Mouse (Mus musculus) c-Kit-positive CD71-positive TER-119-negative erythroid progenitor cells, embryonic 14.5 days (primary cell): Measurements from ENCODE around the gene Gripap1.

ENCODE experiments used
- DNase-seq: peaks from one replicate; pipeline ENCODE4 v3.0.0-alpha.2; 2013; ENCODE audit warnings: low read depth

Gene Gripap1

DNA sequence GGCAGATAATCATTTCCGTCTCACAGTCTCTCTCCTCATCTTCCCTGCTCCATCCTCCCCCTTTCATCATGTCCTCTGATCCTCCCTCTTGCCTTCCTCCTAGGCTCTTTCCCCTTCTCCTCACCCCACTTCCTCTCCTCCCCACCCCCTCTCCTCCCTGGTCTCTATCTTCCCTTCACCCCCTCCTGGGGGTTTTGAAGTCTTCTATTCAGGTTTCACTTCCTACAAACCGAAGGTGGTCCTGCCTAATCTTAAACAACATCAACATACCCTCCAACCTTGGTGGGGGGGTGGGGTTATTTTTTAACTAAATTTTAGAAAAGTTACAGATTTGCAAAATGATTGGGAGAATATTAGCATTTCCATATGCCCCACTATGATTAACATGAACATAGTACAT, 78.9 kb downstream of the Gripap1 start:
- no peak for DNase-seq

DNA sequence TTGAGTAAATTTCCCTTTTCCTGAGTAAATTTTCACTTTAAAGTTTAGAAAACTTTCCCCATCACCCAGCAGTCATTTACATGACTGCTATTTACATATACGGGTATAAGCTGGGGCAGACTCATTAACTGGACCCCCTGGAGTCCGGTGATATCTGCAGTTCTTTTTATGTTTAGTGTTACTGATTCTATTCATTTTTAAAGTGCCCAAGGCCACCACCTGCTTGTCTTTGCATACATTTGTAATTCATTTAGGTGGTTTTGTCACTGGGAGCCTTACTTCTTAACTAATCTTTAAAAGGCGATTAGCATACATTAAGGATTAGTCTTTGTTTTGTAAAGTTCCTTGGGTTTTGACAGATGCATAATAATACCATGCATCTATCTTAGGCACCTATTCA, 80.3 kb downstream of the Gripap1 start:
- DNase-seq, result no peak
